Mouse (Mus musculus) Patski (cell line): Measurements from ENCODE around the gene Plxna3. TPM values are rescaled to one million over a fixed set of nuclear protein-coding genes. Genes with fewer than 3 reads are reported as not detected.

Experiments
- ATAC-seq: fragments of 100-300 bp; one replicate; pipeline ENCODE4 v1.8.0; 2021
- CTCF ChIA-PET: fragments of 350-600 bp; sonication (Branson Sonifier 250); formaldehyde crosslinking; loops from one replicate; lab custom pipeline; 2022; ENCODE audit warnings: inconsistent platforms; lab: Charles Lee
- POLR2A ChIA-PET: fragments of 350-600 bp; sonication (Branson Sonifier 250); formaldehyde crosslinking; loops from one replicate; lab custom pipeline; 2022; ENCODE audit warnings: antibody characterized with exemption, inconsistent platforms; lab: Charles Lee
- DNase-seq: peaks from one replicate; pipeline ENCODE4 v3.0.0-alpha.2; 2011; ENCODE audit warnings: low read depth, low spot score
- H3K27me3 ChIP-seq: fragments of 371-371 bp; one replicate; pipeline ENCODE4 v1.5.1; 2021
- CTCF ChIP-seq: fragments of 100-300 bp; IDR thresholded peaks from one replicate; pipeline ENCODE4 v1.5.1; 2021
- in situ Hi-C: fragments of 300-500 bp; cut with MboI; formaldehyde crosslinking; loops from 3 replicates; pipeline ENCODE4 v1.11.1; 2018; ENCODE audit warnings: low pct_unique_long_range_greater_than_20kb, mixed read lengths
- polyA plus RNA-seq: library from polyadenylated mRNA; unstranded; gene quantifications from one replicate; pipeline ENCODE4 v1.2.3, GENCODE M21; 2021

Gene Plxna3
- polyA plus RNA-seq, 1 experiment from 2014 or later = 15.5 TPM

DNA sequence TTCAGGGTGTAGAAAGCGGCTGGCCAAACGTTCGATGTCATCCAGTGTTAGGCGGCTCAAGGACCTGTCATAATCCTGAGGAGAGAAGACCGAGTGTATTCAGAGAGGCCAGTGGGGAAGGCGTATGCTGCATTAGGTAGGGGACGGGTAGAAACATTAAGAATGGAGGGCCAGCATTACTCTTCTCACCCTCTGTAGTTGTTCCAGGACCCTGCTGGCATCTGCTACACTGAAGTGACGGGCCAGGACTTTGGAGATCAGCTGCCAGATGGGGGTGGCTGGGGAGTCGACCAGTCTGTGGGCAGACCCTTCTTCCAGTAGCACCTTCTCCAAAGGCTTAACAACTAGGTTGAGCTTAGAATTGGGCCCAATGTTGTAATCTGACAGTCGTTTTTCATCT, 38.6 kb downstream of the Plxna3 start:
- no peak for TF ChIP-seq CTCF
- ATAC-seq (no peak), DNase-seq (no peak)
- POLR2A ChIA-PET = interaction anchor here (1.0 kb wide), 1 partner anchor 119 kb away, joined by 3 read pairs; no protein-coding TSS in a partner anchor
- in situ Hi-C loops = no loop called here
- CTCF ChIA-PET = interaction anchor here (0.6 kb wide), 1 partner anchor 19 kb away, joined by 3 read pairs; no protein-coding TSS in a partner anchor
- H3K27me3 ChIP-seq = peaks cover 4% of the 10 kb centered on the region

GRCm38 (mm10) chrX:74368209-74368909, 39.5 kb downstream of the Plxna3 start:
- POLR2A ChIA-PET = interaction anchor here (1.0 to 1.7 kb wide), 5 partner anchors 28 to 123 kb away, joined by 3 to 5 read pairs (median 3); partner anchors contain the start of gene Plxna3
- H3K27me3 ChIP-seq = peaks cover 4% of the 10 kb centered on the region
- in situ Hi-C loops = no loop called here
- no peak for TF ChIP-seq CTCF
- no peak for DNase-seq
- ATAC-seq = peak; percentile 61
- CTCF ChIA-PET = interaction anchor here (1.6 kb wide), 1 partner anchor 9 kb away, joined by 5 read pairs; no protein-coding TSS in a partner anchor

DNA sequence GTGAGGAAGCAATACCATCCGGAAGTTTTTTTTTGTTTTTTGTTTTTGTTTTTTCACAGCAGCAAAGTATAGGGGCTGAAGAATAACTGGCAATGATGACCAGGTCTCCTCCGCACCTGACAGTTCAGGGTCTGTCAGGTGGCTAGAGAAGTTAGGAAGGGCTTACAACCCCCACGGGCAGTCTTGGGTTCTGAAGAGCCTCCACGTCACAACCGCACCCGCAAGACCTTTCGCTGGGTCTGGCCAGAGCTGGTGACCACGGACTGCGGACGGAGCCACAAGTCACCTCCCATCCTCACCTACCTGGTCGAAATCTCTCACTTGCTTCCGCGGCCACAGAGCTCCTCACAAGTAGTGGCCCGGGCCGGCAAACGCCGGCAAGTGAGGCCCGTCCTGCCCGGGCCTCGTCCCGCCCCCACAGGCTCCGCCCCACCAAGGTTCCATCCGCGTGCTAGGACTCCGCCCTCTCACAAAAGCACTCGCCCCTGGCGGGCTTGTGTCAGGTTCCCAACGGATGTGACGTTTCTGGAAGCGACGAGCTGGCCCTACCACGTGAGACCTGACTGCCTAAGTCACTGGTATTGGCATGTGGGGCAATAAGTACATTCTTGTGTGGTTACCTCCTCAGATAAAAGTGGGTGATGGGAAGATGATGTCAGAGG, 44.2 kb downstream of the Plxna3 start, which contains the start of the genes Ubl4a and Slc10a3:
Gene Ubl4a (minus strand): TSS at position 331 of the 662 bp plus-strand sequence.
Gene Slc10a3 (minus strand): TSS at position 462 of the 662 bp plus-strand sequence.
- DNase-seq (no peak), ATAC-seq (peak; percentile 84)
- POLR2A ChIA-PET = interaction anchor here (0.6 kb wide), 1 partner anchor 869 kb away, joined by 3 read pairs; no protein-coding TSS in a partner anchor
- TF ChIP-seq CTCF = no peak
- CTCF ChIA-PET = interaction anchor here (1.0 kb wide), 1 partner anchor 21 kb away, joined by 3 read pairs; no protein-coding TSS in a partner anchor
- in situ Hi-C loops = no loop called here
- H3K27me3 ChIP-seq = no peaks in the 10 kb centered on the region

GRCm38 (mm10) chrX:74384451-74384850, 55.6 kb downstream of the Plxna3 start:
- in situ Hi-C loops = no loop called here
- DNase-seq (no peak), ATAC-seq (no peak)
- ChIA-PET CTCF (no interaction called here), POLR2A (no interaction called here)
- peaks cover 12% of the 10 kb centered on the region for H3K27me3 ChIP-seq
- TF ChIP-seq CTCF = no peak

DNA sequence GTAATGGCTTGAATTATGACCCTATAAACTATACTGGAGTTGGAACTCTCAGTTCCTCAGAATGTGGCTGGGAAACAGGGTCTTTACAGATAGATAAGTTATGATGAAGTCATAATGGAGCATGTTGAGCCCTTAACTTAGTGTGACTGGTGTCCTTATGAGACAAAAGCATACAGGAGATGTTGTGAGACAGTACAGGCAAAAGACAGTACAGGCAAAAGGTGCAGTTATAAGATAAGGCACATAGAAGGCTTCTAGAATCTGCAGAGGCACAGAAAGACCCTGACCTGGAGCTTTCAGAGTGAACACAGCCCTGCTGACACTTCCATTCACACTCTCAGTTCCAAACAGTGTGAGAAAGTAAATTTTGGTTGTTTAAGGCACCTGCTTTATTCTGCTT, 59.3 kb downstream of the Plxna3 start:
- TF ChIP-seq CTCF = no peak
- in situ Hi-C loops = no loop called here
- no peak for ATAC-seq
- CTCF ChIA-PET = interaction anchor here (2.7 kb wide), 1 partner anchor 11 kb away, joined by 7 read pairs; no protein-coding TSS in a partner anchor
- DNase-seq = no peak
- POLR2A ChIA-PET = no interaction called here
- peaks cover 7% of the 10 kb centered on the region for H3K27me3 ChIP-seq

- DNase-seq (peak; percentile 48), ATAC-seq (peak; percentile 99)
- ChIA-PET POLR2A (interaction anchor here (0.6 to 1.2 kb wide), 3 partner anchors 16 to 24 kb away, joined by 3 to 4 read pairs (median 3); no protein-coding TSS in a partner anchor), CTCF (interaction anchor here (1.2 to 2.1 kb wide), 3 partner anchors 10 to 144 kb away, joined by 4 to 8 read pairs (median 5); partner anchors contain the start of gene Flna)
- TF ChIP-seq CTCF = no peak
- in situ Hi-C loops = no loop called here
- peaks cover 10% of the 10 kb centered on the region for H3K27me3 ChIP-seq
Observed at GRCm38 (mm10) chrX:74392535-74393443, 63.9 kb downstream of the Plxna3 start, which contains the start of the genes Fam3a and Ikbkg. TSS of gene Fam3a (minus strand) at chrX:74393272. TSS of gene Ikbkg (plus strand) at chrX:74393290.

Other genes with a start within 250 kb of the Plxna3 start
- gene Opn1mw, start 201.6 kb upstream of the Plxna3 start, polyA plus RNA-seq = 0.24 TPM
- 24.5 TPM for gene Mecp2, start 193.7 kb upstream of the Plxna3 start, polyA plus RNA-seq
- gene Tex28, start 161.2 kb upstream of the Plxna3 start, polyA plus RNA-seq = not detected
- gene Tktl1, start 151.8 kb upstream of the Plxna3 start, polyA plus RNA-seq = 0.04 TPM
- 888 TPM for gene Flna, start 79.2 kb upstream of the Plxna3 start, polyA plus RNA-seq
- gene Emd, start 74.4 kb upstream of the Plxna3 start, polyA plus RNA-seq = 88.3 TPM
- 1,219 TPM for gene Rpl10, start 58.3 kb upstream of the Plxna3 start, polyA plus RNA-seq
- 76.5 TPM for gene Taz, start 47.2 kb upstream of the Plxna3 start, polyA plus RNA-seq
- 42.2 TPM for gene Dnase1l1, start 46.7 kb upstream of the Plxna3 start, polyA plus RNA-seq
- gene Atp6ap1, start 32.0 kb upstream of the Plxna3 start, polyA plus RNA-seq = 260 TPM
- 383 TPM for gene Gdi1, start 24.1 kb upstream of the Plxna3 start, polyA plus RNA-seq
- 131 TPM for gene Fam50a, start 16.0 kb upstream of the Plxna3 start, polyA plus RNA-seq
- gene Lage3, start 24.6 kb downstream of the Plxna3 start, polyA plus RNA-seq = 42.5 TPM
- gene Ubl4a, start 44.2 kb downstream of the Plxna3 start, polyA plus RNA-seq = 31.4 TPM
- 17.6 TPM for gene Slc10a3, start 44.3 kb downstream of the Plxna3 start, polyA plus RNA-seq
- 25.0 TPM for gene Fam3a, start 64.2 kb downstream of the Plxna3 start, polyA plus RNA-seq
- gene Ikbkg, start 64.2 kb downstream of the Plxna3 start, polyA plus RNA-seq = 33.9 TPM
- gene G6pdx, start 100.1 kb downstream of the Plxna3 start, polyA plus RNA-seq = 64.5 TPM
- gene Gm6880, start 152.3 kb downstream of the Plxna3 start, polyA plus RNA-seq = not detected
- not detected for gene Olfr1326-ps1, start 245.8 kb downstream of the Plxna3 start, polyA plus RNA-seq